Mouse (Mus musculus): ENCODE measurements around the gene Tmem203.

Tmem203 gene

GRCm38 (mm10) chr2:25255284-25255779, at the start of gene Tmem203:
Tmem203 (plus strand) TSS chr2:25255439.
- DNase-seq (ENCODE audit: inconsistent ontology term), result peak; percentile 96

GRCm38 (mm10) chr2:25207593-25207992, 47.6 kb upstream of the Tmem203 start:
- no peak for DNase-seq (ENCODE audit: inconsistent ontology term)

- no peak for DNase-seq (ENCODE audit: inconsistent ontology term)
Observed at GRCm38 (mm10) chr2:25210686-25211085, 44.6 kb upstream of the Tmem203 start.

- DNase-seq (ENCODE audit: inconsistent ontology term), result peak; percentile 96
Observed at GRCm38 (mm10) chr2:25211121-25211670, 44.0 kb upstream of the Tmem203 start, which contains the start of gene Nelfb. Nelfb (minus strand) TSS chr2:25211489.

GRCm38 (mm10) chr2:25213266-25213865, 41.9 kb upstream of the Tmem203 start:
- no peak for DNase-seq (ENCODE audit: inconsistent ontology term)

GRCm38 (mm10) chr2:25214444-25214843, 40.8 kb upstream of the Tmem203 start, which contains the start of gene Stpg3:
Stpg3 (minus strand) TSS chr2:25214637.
- DNase-seq (ENCODE audit: inconsistent ontology term), result no peak

- DNase-seq (ENCODE audit: inconsistent ontology term), result no peak
Observed at GRCm38 (mm10) chr2:25217666-25218065, 37.6 kb upstream of the Tmem203 start.

GRCm38 (mm10) chr2:25218445-25218844, 36.8 kb upstream of the Tmem203 start, which contains the start of gene Fam166a:
Fam166a (plus strand) TSS chr2:25218745.
- no peak for DNase-seq (ENCODE audit: inconsistent ontology term)

GRCm38 (mm10) chr2:25221331-25221772, 33.9 kb upstream of the Tmem203 start:
- DNase-seq (ENCODE audit: inconsistent ontology term), result no peak

GRCm38 (mm10) chr2:25223681-25224491, 31.4 kb upstream of the Tmem203 start:
- DNase-seq (ENCODE audit: inconsistent ontology term), result peak; percentile 88

GRCm38 (mm10) chr2:25224492-25224765, 30.8 kb upstream of the Tmem203 start, which contains the start of gene Tubb4b:
Tubb4b (minus strand) TSS chr2:25224702.
- no peak for DNase-seq (ENCODE audit: inconsistent ontology term)

- DNase-seq (ENCODE audit: inconsistent ontology term), result peak; percentile 99
Observed at GRCm38 (mm10) chr2:25224766-25225752, 30.2 kb upstream of the Tmem203 start.

GRCm38 (mm10) chr2:25225811-25226379, 29.3 kb upstream of the Tmem203 start:
- no peak for DNase-seq (ENCODE audit: inconsistent ontology term)

- DNase-seq (ENCODE audit: inconsistent ontology term), result peak; percentile 24
Observed at GRCm38 (mm10) chr2:25226864-25227263, 28.4 kb upstream of the Tmem203 start.

- DNase-seq (ENCODE audit: inconsistent ontology term), result no peak
Observed at GRCm38 (mm10) chr2:25227406-25227805, 27.8 kb upstream of the Tmem203 start.

GRCm38 (mm10) chr2:25228431-25228889, 26.8 kb upstream of the Tmem203 start:
- peak; percentile 89 for DNase-seq (ENCODE audit: inconsistent ontology term)

GRCm38 (mm10) chr2:25228995-25229530, 26.2 kb upstream of the Tmem203 start:
- no peak for DNase-seq (ENCODE audit: inconsistent ontology term)

- DNase-seq (ENCODE audit: inconsistent ontology term), result no peak
Observed at GRCm38 (mm10) chr2:25229582-25229981, 25.7 kb upstream of the Tmem203 start.

- DNase-seq (ENCODE audit: inconsistent ontology term), result no peak
Observed at GRCm38 (mm10) chr2:25230581-25230980, 24.7 kb upstream of the Tmem203 start.

GRCm38 (mm10) chr2:25231038-25231437, 24.2 kb upstream of the Tmem203 start:
- no peak for DNase-seq (ENCODE audit: inconsistent ontology term)
